Comparison of ENCODE assay signal across 12 mouse cellular contexts in genomic region chr2:35843896-35844690, GRCm38 (mm10).
A peak's percentile ranks its signal among the peaks of the same experiment; 100 is the strongest.
DNase-seq lines count a peak whose midpoint lies in the region; ATAC-seq and TF ChIP-seq lines count a peak whose summit lies in the region.
"Had no signal": no experiment of that assay in that cellular context is flagged by ENCODE, and none has a peak within 500 bp of the region (broad histone marks: within the 10 kb centered on the region; RNA-seq: fewer than 3 reads in every experiment).

No protein-coding gene starts in this region.

- H3K36me3 ChIP-seq in kidney, adult 2 months (ENCODE audit: control insufficient read depth, insufficient read depth, low read length): no peaks in the 10 kb centered on the region
- H3K36me3 ChIP-seq in intestine, embryonic 15.5 days: no peaks in the 10 kb centered on the region
- H3K36me3 ChIP-seq: midbrain, embryonic 12.5 days; neural tube, embryonic 12.5 days had no signal

- TF ChIP-seq CTCF in kidney, adult 2 months (conservative IDR thresholded peaks at IDR 0.05; ENCODE audit: insufficient read depth, insufficient read length, low read depth, low read length): no peak

- no peak for ATAC-seq in intestine, embryonic 15.5 days
- no peak for ATAC-seq in megakaryocyte, adult 5-6 weeks (ENCODE audit: poor library complexity, severe bottlenecking)
- ATAC-seq: hindbrain, embryonic 16.5 days; liver, postnatal 0 days had no signal

- H3K4me3 ChIP-seq in kidney, adult 2 months (ENCODE audit: insufficient read depth, low read depth, low read length): no peak overlapping the region
- H3K4me3 ChIP-seq in intestine, embryonic 15.5 days (replicated peaks): no peak overlapping the region
- H3K4me3 ChIP-seq: midbrain, embryonic 12.5 days; neural tube, embryonic 12.5 days had no signal

- no peak for TF ChIP-seq POLR2A in kidney, adult 2 months (IDR thresholded peaks at IDR 0.05; ENCODE audit: low read depth, low read length)

- no peaks in the 10 kb centered on the region for H3K9me3 ChIP-seq in intestine, embryonic 15.5 days
- H3K9me3 ChIP-seq: midbrain, embryonic 12.5 days; neural tube, embryonic 12.5 days had no signal

- H3K9ac ChIP-seq in intestine, embryonic 15.5 days: no peak overlapping the region
- H3K9ac ChIP-seq: liver, postnatal 0 days; midbrain, embryonic 12.5 days; neural tube, embryonic 12.5 days had no signal

- peak; percentile 13 for DNase-seq in kidney, adult 2 months
- DNase-seq in kidney, postnatal 36 days: no peak
- peak; percentile 36 for DNase-seq in ES-CJ7 (ENCODE audit: low read depth, low spot score)
- peak; percentile 47 for DNase-seq in adrenal gland, postnatal 14 days
- DNase-seq in c-Kit-positive CD71-positive TER-119-positive erythroid progenitor cells, embryonic 14.5 days (ENCODE audit: low spot score): no peak
- no peak for DNase-seq in cerebellum, postnatal 10 days
- DNase-seq: liver, postnatal 0 days had no signal

- H3K4me1 ChIP-seq in kidney, adult 2 months (ENCODE audit: control insufficient read depth, insufficient read depth, low read length): peaks cover 4% of the 10 kb centered on the region; the same call in 1 of the 2 replicates
- H3K4me1 ChIP-seq in intestine, embryonic 15.5 days (replicated peaks): peaks cover 21% of the 10 kb centered on the region

- 49% methylated on average over 13 of the region's 13 CpGs for WGBS in kidney, adult 2 months
- 23% methylated on average over 13 of the region's 13 CpGs for WGBS in intestine, embryonic 15.5 days

- no peak overlapping the region for H3K27ac ChIP-seq in kidney, adult 2 months (ENCODE audit: insufficient read depth, low read depth, low read length)
- no peak overlapping the region for H3K27ac ChIP-seq in intestine, embryonic 15.5 days
- H3K27ac ChIP-seq: midbrain, embryonic 12.5 days; neural tube, embryonic 12.5 days had no signal

- H3K4me2 ChIP-seq in intestine, embryonic 15.5 days (replicated peaks): 0 out of 2 replicates have a peak overlapping the region, but pooled peaks have one; percentile 0
- H3K4me2 ChIP-seq: midbrain, embryonic 12.5 days; neural tube, embryonic 12.5 days had no signal

- no peaks in the 10 kb centered on the region for H3K27me3 ChIP-seq in kidney, adult 2 months (replicated peaks; ENCODE audit: control insufficient read depth, insufficient read depth, low read length)
- no peaks in the 10 kb centered on the region for H3K27me3 ChIP-seq in intestine, embryonic 15.5 days (replicated peaks)
- H3K27me3 ChIP-seq: neural tube, embryonic 12.5 days had no signal

Comparison
In these comparisons a context has a peak if more than half of its experiments do, and no peak if none do; other contexts are left out.
1. DNase-seq: peak in kidney, adult 2 months (single experiment), ES-CJ7 (single experiment) and adrenal gland, postnatal 14 days (single experiment); none in kidney, postnatal 36 days (0 of 2), c-Kit-positive CD71-positive TER-119-positive erythroid progenitor cells, embryonic 14.5 days (single experiment) and cerebellum, postnatal 10 days (0 of 2).